Mouse (Mus musculus) hindbrain, embryonic 14.5 days (tissue): Measurements from ENCODE around the gene Klhl33. TPM values are rescaled to one million over a fixed set of nuclear protein-coding genes. Genes with fewer than 3 reads are reported as not detected.
"Not testable (repeated sequence)": the region's sequence is repeated elsewhere in the genome, so short reads cannot be mapped to it uniquely, and the experiment has no call there.

ENCODE experiments used
- ATAC-seq: fragments of 200-750 bp; cut with Nextera tagmentation; 2 replicates; pipeline ENCODE4 v1.8.0; 2017; ENCODE audit warnings: moderate number of reproducible peaks, mild to moderate bottlenecking, moderate TSS enrichment, moderate library complexity; ENCODE audit not compliant: low FRiP score
- DNase-seq: peaks from one replicate; pipeline ENCODE4 v3.0.0-alpha.2; 2015; ENCODE audit warnings: low spot score
- H3K27ac ChIP-seq: fragments of 300-500 bp; sonication (generic); 2 replicates; pipeline ENCODE4 v1.5.1; 2014; ENCODE audit warnings: mild to moderate bottlenecking, moderate library complexity
- H3K27me3 ChIP-seq: fragments of 300-500 bp; sonication (generic); 2 replicates; pipeline ENCODE4 v1.6.1; 2014; ENCODE audit warnings: mild to moderate bottlenecking, low read length, mixed read lengths; ENCODE audit not compliant: control insufficient read depth, insufficient read depth
- H3K36me3 ChIP-seq: fragments of 300-500 bp; sonication (generic); replicated peaks from 2 replicates; pipeline ENCODE4 v1.6.1; 2014; ENCODE audit not compliant: control insufficient read depth, insufficient read depth
- H3K4me1 ChIP-seq: fragments of 300-500 bp; sonication (generic); replicated peaks from 2 replicates; pipeline ENCODE4 v1.6.1; 2014; ENCODE audit warnings: antibody characterized with exemption, low read length, mixed read lengths; ENCODE audit not compliant: control insufficient read depth, insufficient read depth
- H3K4me2 ChIP-seq: fragments of 300-500 bp; sonication (generic); replicated peaks from 2 replicates; pipeline ENCODE4 v1.6.1; 2014; ENCODE audit warnings: mild to moderate bottlenecking, moderate library complexity
- H3K4me3 ChIP-seq: fragments of 300-500 bp; sonication (generic); replicated peaks from 2 replicates; pipeline ENCODE4 v1.5.1; 2014; ENCODE audit warnings: mild to moderate bottlenecking, low read length
- H3K9ac ChIP-seq: fragments of 300-500 bp; sonication (generic); 2 replicates; pipeline ENCODE4 v1.6.1; 2014
- H3K9me3 ChIP-seq: fragments of 300-500 bp; sonication (generic); 2 replicates; pipeline ENCODE4 v1.6.1; 2016; ENCODE audit warnings: low read length; ENCODE audit not compliant: control insufficient read depth
- WGBS: fragments of 180-500 bp; shearing (Covaris S2); extraction: QIAGEN DNeasy Blood & Tissue Kit; methylation state at CpG from one replicate; pipeline ENCODE4 v1.1.7; 2014; 5-methylcytosine and 5-hydroxymethylcytosine counted together
- polyA plus RNA-seq: library from polyadenylated mRNA; unstranded; fragments of >200 nt; fragmentation: Nextera tagmentation; extraction: Ambion mirVana; gene quantifications from 2 replicates; pipeline ENCODE4 v1.2.1, GENCODE M21; 2014

The Klhl33 gene
- polyA plus RNA-seq, 1 experiment from 2014 or later = 1.3 TPM

DNA sequence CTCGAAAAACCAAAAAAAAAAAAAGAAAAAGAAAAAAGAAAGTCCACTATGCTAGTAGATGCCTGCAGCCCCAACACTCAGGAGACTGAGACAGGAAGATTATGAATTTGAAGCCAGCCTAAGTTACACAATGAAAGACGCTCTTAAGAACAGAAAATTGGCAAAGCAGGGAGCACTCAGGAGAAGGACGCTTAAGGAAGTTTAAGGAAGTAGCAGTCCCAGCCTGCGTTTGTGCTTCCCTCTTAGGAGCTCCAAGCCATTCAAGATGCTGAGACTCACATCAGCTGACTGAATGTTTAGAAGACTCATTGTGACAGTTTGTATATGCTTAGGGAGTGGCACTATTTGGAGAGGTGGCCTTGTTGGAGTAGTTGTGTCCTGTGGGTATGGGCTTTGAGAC lies 10.8 kb upstream of the Klhl33 start:
- Histone ChIP-seq H3K4me3 (no peak overlapping the region), H3K27me3 (no peaks in the 10 kb centered on the region), H3K36me3 (peaks cover 22% of the 10 kb centered on the region), H3K4me2 (no peak overlapping the region), H3K9me3 (no peaks in the 10 kb centered on the region), H3K27ac (no peak overlapping the region), H3K4me1 (no peaks in the 10 kb centered on the region), H3K9ac (no peak overlapping the region)
- DNase-seq = no peak
- ATAC-seq = no peak
- 90% methylated on average over 4 of the region's 4 CpGs for WGBS

DNA sequence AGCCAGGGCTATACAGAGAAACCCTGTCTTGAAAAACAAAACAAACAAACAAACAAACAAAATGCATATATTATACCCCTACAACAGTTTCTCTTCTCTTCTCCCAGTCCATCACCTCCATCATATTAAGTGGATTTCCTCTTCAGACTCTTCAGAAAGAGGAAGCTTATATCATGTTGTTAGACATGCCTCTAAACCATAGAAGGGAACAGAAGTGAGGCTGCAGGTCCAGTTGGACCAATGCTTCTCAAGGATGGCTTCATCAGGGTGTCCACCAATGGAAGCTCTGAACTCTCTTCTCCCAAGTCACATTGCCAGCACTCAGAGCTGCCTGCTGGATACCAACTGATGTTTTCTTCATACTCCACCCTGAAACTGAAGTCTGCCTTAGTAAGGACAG lies 8.0 kb upstream of the Klhl33 start:
- not testable (repeated sequence) for H3K27me3 ChIP-seq, H3K27ac ChIP-seq, DNase-seq, H3K9me3 ChIP-seq, H3K4me3 ChIP-seq, H3K4me2 ChIP-seq, H3K9ac ChIP-seq, ATAC-seq, H3K4me1 ChIP-seq, H3K36me3 ChIP-seq

DNA sequence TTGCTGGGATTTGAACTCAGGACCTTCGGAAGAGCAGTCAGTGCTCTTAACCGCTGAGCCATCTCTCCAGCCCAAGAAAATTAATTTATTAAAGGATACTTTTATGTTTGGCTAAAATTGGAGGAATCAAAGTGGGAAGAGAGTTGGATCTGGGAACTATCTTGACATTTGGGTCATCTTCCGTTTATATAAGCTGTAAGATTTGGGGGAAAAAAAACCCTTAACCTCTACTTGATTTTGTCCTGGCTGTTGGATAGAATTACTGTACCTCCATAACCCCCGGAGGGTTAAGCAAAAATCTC lies 7.5 kb upstream of the Klhl33 start:
- Histone ChIP-seq H3K9ac (no peak overlapping the region), H3K27ac (no peak overlapping the region), H3K36me3 (no peaks in the 10 kb centered on the region), H3K4me2 (no peak overlapping the region), H3K27me3 (no peaks in the 10 kb centered on the region), H3K9me3 (no peaks in the 10 kb centered on the region), H3K4me3 (no peak overlapping the region), H3K4me1 (no peaks in the 10 kb centered on the region)
- ATAC-seq = no peak
- WGBS = 87% methylated on average over 4 of the region's 4 CpGs
- no peak for DNase-seq

DNA sequence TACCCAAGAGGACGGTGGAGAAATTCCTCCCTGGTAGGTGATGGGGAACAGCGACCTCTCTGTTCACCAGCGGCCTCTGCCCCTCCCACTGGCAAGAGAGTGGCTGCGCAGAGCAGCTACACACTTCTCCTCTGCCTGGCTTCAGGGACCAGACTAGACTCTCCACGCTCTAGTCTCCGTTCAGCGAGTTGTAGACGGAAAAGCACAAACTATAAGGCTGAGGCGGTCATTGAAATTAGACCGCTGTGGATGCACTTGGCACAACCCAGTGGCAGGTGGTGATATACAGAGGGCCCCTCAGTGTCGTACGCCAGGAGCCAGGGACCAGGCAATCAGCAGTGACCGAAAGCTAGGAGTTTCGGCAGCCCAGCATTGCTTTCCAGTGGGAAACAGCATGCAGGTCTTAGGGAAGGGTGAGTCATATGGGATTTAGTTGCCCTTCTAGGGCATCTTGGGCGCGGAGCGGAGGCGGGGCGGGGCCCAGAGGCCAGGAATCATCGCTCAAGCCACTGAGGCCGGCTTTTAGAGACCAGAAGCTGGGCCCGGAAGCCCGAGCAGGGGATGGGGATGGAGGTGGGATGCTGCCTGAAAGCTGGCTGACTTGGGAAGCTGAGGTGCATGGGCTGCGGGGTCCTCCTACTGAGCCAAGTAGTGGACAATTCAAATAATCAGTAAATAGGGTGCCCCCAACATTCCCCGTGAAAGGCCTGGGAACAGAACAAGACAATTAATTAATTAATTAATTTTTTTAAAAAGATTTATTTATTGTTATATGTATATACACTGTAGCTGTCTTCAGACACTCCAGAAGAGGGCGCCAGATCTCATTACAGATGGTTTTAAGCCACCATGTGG lies 6.9 kb upstream of the Klhl33 start:
- ATAC-seq (peak; percentile 90), DNase-seq (peak; percentile 59)
- no peaks in the 10 kb centered on the region for H3K36me3 ChIP-seq
- no peaks in the 10 kb centered on the region for H3K27me3 ChIP-seq
- H3K4me1 ChIP-seq = no peaks in the 10 kb centered on the region
- no peaks in the 10 kb centered on the region for H3K9me3 ChIP-seq
- H3K9ac ChIP-seq = peak overlapping the region; percentile 46
- peak overlapping the region; percentile 32 for H3K4me3 ChIP-seq
- H3K27ac ChIP-seq = no peak overlapping the region; the same call in 1 of the 2 replicates
- H3K4me2 ChIP-seq = peak overlapping the region; percentile 53
- WGBS = 3% methylated on average over 26 of the region's 26 CpGs

DNA sequence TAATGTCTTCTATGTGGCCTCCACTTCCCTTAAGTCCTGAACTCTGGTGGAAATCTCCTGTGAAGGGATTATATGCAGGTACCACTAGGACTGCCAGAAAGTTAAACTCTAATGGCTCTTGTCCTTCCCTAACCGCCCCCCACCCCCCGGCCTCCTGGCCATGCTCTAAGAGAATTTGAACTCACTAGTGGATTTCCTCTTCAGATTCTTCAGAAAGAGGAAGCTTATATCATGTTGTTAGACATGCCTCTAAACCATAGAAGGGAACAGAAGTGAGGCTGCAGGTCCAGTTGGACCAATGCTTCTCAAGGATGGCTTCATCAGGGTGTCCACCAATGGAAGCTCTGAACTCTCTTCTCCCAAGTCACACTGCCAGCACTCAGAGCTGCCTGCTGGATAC lies 685 bp upstream of the Klhl33 start:
- not testable (repeated sequence) for DNase-seq, H3K4me2 ChIP-seq, H3K36me3 ChIP-seq, H3K27me3 ChIP-seq, ATAC-seq, H3K9ac ChIP-seq, H3K4me1 ChIP-seq, H3K27ac ChIP-seq, H3K9me3 ChIP-seq, H3K4me3 ChIP-seq
- WGBS = 93% methylated on average over 2 of the region's 2 CpGs

DNA sequence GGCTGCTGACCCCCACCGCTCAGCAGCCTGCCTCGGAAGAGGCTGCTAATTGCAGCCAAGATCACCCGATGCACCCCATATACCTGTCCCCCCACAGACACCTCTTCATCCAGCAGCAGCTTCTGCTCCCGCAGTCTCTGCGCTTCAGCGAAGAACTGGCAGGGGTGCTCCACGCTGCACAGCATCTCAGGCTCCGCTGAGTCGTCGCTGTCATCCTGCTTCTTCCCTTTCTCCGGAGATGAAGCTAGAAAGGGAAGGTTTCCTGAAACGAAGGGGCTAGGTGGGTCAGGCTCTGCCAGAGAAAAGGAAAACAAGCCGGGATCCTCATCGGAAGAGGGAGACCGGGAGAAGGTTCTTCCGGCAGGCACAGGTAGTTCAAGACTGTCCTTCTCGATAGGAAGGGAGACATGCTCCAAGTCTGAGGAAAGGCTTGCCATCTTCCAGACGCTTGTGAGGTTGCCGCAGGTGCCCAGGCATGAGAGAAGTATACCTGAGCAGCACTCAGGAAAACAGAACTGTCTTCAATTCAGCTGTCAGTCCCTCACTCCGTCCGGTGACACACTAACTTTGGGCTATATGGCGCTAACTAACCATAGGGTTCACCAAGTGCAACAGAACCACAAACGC lies 447 bp downstream of the Klhl33 start:
- H3K4me1 ChIP-seq = 0 out of 2 replicates have a peak, but pooled peaks cover 5% of the 10 kb centered on the region
- WGBS = 18% methylated on average over 23 of the region's 23 CpGs
- ATAC-seq (peak; percentile 61), DNase-seq (peak; percentile 39)
- H3K36me3 ChIP-seq = no peaks in the 10 kb centered on the region
- peak overlapping the region; percentile 37 for H3K4me3 ChIP-seq
- H3K9ac ChIP-seq = peak overlapping the region; percentile 56
- peak overlapping the region; percentile 66 for H3K4me2 ChIP-seq
- H3K27ac ChIP-seq = no peak overlapping the region
- 0 out of 2 replicates have a peak, but pooled peaks cover 6% of the 10 kb centered on the region for H3K27me3 ChIP-seq
- H3K9me3 ChIP-seq = no peaks in the 10 kb centered on the region

DNA sequence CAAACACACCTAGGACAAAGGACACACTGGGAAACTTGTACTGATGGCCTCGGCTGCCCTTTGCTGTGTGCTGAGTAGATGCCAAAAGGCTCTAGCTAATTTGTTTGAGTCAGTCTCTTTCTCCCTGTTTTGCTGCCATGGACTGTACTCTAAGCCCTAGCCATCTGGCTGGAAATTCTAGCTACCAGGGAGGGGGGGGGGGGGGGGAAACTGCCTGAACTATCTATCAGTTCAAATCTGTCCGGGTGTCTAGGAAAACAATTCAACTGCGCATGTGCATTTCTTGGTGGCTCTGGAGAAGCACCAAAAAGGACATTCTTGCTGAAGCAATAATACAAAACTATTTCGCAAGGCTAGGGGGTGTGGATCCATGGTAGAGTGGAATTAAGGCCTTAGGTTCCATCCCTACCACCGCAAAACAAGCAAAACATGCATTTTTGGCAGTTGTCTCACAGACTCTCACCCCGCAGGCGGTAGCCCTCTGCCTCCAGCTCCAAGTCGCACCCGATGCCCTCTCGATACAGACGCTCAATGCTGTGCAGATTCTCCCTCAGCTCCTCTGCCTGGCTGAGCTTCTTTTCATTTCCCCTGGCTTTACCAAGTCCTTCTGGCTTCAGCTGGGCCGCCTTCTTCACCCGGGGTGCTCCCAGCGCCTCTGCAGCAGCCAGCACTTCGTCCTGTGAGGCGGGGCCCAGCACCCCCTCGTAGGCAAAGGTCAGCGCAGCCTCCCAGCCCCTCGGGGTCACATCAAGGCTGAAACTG lies 1.1 kb downstream of the Klhl33 start:
- Histone ChIP-seq H3K27me3 (0 out of 2 replicates have a peak, but pooled peaks cover 6% of the 10 kb centered on the region), H3K9me3 (no peaks in the 10 kb centered on the region), H3K4me2 (peak overlapping the region; percentile 66), H3K27ac (no peak overlapping the region), H3K9ac (peak overlapping the region; percentile 56), H3K4me1 (0 out of 2 replicates have a peak, but pooled peaks cover 5% of the 10 kb centered on the region), H3K36me3 (no peaks in the 10 kb centered on the region), H3K4me3 (peak overlapping the region; percentile 37)
- DNase-seq (peak; percentile 51), ATAC-seq (peak; percentile 69)
- WGBS = 19% methylated on average over 19 of the region's 19 CpGs

DNA sequence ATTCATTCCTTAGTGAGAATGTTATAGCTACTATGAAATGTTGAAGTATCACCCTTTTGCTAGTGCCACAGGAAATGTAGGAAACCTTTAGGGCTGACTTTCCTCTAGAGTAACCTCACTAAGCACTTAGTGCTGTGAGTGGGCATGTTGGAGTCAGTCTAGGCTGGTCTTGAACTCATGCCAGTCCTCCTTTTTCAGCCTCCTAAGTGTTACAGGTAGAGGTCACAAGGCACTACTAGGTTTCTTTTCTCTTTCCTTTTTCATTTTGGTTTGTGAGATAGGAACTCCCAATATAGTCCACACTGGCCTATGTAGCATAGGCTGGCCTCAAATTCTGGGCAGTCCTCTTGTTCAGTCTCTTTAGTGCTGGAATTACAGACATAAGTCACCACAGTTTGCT lies 1.9 kb downstream of the Klhl33 start:
- no peaks in the 10 kb centered on the region for H3K36me3 ChIP-seq
- DNase-seq (no peak), ATAC-seq (no peak)
- 0 out of 2 replicates have a peak overlapping the region, but pooled peaks have one; percentile 66 for H3K4me2 ChIP-seq
- H3K27ac ChIP-seq = no peak overlapping the region
- H3K9me3 ChIP-seq = no peaks in the 10 kb centered on the region
- H3K9ac ChIP-seq = 0 out of 2 replicates have a peak overlapping the region, but pooled peaks have one; percentile 3
- H3K4me1 ChIP-seq = 0 out of 2 replicates have a peak, but pooled peaks cover 5% of the 10 kb centered on the region
- H3K4me3 ChIP-seq = no peak overlapping the region
- 0 out of 2 replicates have a peak, but pooled peaks cover 6% of the 10 kb centered on the region for H3K27me3 ChIP-seq
